Mouse (Mus musculus) small intestine, adult 2 months (tissue): Measurements from ENCODE around the gene Chn2.

Source experiments
- CTCF ChIP-seq: fragments of 200-500 bp; IDR thresholded peaks from 2 replicates; pipeline ENCODE4 v1.5.1; 2012; ENCODE audit warnings: low read depth, mild to moderate bottlenecking, control low read depth, inconsistent platforms, low read length, moderate library complexity, mixed read lengths; ENCODE audit not compliant: insufficient replicate concordance, insufficient read length; ENCODE audit errors: extremely low read depth
- POLR2A ChIP-seq: fragments of 200-500 bp; IDR thresholded peaks from 2 replicates; pipeline ENCODE4 v1.6.1; 2012; ENCODE audit warnings: low read depth, mild to moderate bottlenecking, control low read depth, inconsistent platforms, low read length, moderate library complexity

DNA sequence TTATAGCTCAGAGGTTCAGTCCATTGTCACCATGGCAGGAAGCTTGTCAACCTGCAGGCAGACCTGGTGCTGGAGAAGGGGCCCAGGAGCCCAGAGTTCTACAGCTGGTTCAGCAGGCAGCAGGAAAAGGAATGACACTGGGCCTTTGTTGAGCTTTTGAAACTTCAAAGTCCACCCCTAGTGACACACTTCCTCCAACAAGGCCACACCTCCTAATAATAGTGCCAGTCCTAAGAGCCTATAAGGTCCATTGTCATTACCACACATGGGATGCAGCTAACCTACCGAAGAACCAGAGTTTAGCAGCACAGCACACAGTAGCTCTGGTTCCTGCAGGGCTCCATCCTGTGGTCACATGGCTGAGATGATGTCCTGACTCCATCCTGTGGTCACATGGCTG lies 13.3 kb downstream of the Chn2 start:
- no peak for TF ChIP-seq CTCF
- TF ChIP-seq POLR2A = no peak
